8 mouse cellular contexts compared by ENCODE assay signal in the genomic region with DNA sequence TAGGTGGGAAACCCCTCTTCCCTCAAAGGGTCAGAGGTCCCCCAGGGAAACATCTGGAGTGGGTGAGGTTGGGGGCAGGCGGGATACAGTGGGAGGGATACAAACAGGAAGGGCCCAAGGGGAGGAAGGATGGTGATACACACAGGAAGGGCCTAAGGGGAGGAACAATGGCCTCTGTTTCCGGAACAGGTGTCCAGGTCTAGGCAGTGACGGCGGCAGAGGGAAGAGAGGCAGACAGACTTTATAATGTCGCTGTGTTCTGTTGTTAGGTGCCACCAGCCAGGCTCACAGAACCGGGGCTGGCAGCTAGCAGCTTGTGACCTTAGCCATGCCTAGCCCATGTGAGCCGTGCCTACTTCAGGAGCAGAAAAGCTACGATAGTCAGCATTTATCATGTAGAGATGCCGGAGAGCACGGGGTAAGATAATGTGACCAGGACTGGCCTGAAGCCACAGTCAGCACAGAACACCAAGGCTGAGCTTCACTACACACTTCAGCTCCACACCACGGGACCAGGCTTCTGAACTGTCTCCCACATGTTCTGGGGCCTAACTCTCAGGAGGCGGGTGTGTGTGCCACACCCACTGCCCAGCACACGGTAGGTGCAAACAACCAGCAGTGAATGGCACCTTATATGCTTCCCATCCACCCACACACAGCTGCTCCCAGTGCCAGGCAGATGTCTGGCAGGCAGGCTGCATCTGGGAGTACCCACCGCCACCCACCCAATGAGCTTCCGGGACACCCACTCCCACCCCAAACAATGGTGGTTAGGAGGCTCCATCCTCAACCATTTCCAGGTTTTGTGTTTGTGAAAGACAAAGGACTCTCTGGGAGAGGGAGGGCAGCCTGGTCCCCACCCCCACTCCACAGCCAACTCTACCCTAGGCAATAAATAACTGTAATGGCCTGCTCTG. TPM values are rescaled to one million over a fixed set of nuclear protein-coding genes. Genes with fewer than 3 reads are reported as not detected.
DNase-seq lines count a peak whose midpoint lies in the region; ATAC-seq and TF ChIP-seq lines count a peak whose summit lies in the region.

No protein-coding gene starts in this region.

- peak; percentile 19 for DNase-seq in right cerebral cortex, postnatal 25 days
- no peak for DNase-seq in right cerebral cortex, postnatal 14 days
- no peak for DNase-seq in lung, adult 2 months
- DNase-seq in thymus, postnatal 10 days (ENCODE audit: low spot score in 2 of 2) = peak; percentile 37 to 38
- no peak for DNase-seq in testis, postnatal 10 days (ENCODE audit: low spot score)
- no peak for DNase-seq in left cerebral cortex, postnatal 14 days (ENCODE audit: low spot score in 2 of 2)

- no peak overlapping the region for H3K4me2 ChIP-seq in embryonic facial prominence, embryonic 13.5 days
- no peak overlapping the region for H3K4me2 ChIP-seq in intestine, embryonic 16.5 days (ENCODE audit: low read depth, low read length)

- intact Hi-C loops in left cerebral cortex, postnatal 14 days (cut with DNase I) = no loop called here

- H3K9ac ChIP-seq in embryonic facial prominence, embryonic 13.5 days = no peak overlapping the region
- no peak overlapping the region for H3K9ac ChIP-seq in intestine, embryonic 16.5 days (ENCODE audit: low read depth, low read length)

- H3K4me1 ChIP-seq in embryonic facial prominence, embryonic 13.5 days = peaks cover 39% of the 10 kb centered on the region
- H3K4me1 ChIP-seq in intestine, embryonic 16.5 days (ENCODE audit: control insufficient read depth, insufficient read depth, low read length) = peaks cover 34% of the 10 kb centered on the region
- H3K4me1 ChIP-seq in lung, adult 2 months (ENCODE audit: control insufficient read depth, insufficient read depth, low read length) = peaks cover 20% of the 10 kb centered on the region

- H3K27ac ChIP-seq in embryonic facial prominence, embryonic 13.5 days = peak overlapping the region; percentile 51
- H3K27ac ChIP-seq in intestine, embryonic 16.5 days (ENCODE audit: low read length) = peak overlapping the region; percentile 61

- no peak for ATAC-seq in embryonic facial prominence, embryonic 13.5 days (ENCODE audit: insufficient number of reproducible peaks, insufficient read depth, low FRiP score, low TSS enrichment, low read depth)
- no peak for ATAC-seq in intestine, embryonic 16.5 days

- H3K9me3 ChIP-seq in embryonic facial prominence, embryonic 13.5 days = no peaks in the 10 kb centered on the region
- H3K9me3 ChIP-seq in intestine, embryonic 16.5 days (ENCODE audit: control insufficient read depth, low read length) = no peaks in the 10 kb centered on the region

- TF ChIP-seq CTCF in lung, adult 2 months (IDR thresholded peaks at IDR 0.05; ENCODE audit: insufficient read depth, low read length) = no peak

- 61% methylated on average over 15 of the region's 15 CpGs for WGBS in embryonic facial prominence, embryonic 13.5 days
- WGBS in intestine, embryonic 16.5 days = 57% methylated on average over 15 of the region's 15 CpGs
- 47% methylated on average over 15 of the region's 15 CpGs for WGBS in lung, adult 2 months

- peaks cover 15% of the 10 kb centered on the region for H3K27me3 ChIP-seq in embryonic facial prominence, embryonic 13.5 days
- no peaks in the 10 kb centered on the region for H3K27me3 ChIP-seq in intestine, embryonic 16.5 days (replicated peaks; ENCODE audit: control insufficient read depth, insufficient read depth, low read length)

- H3K4me3 ChIP-seq in embryonic facial prominence, embryonic 13.5 days = no peak overlapping the region
- peak overlapping the region; percentile 1; the same call in 1 of the 2 replicates for H3K4me3 ChIP-seq in intestine, embryonic 16.5 days (ENCODE audit: low read length)
- peak overlapping the region; percentile 11 for H3K4me3 ChIP-seq in lung, adult 2 months (replicated peaks; ENCODE audit: extremely low read depth, low read depth, low read length)

- TF ChIP-seq POLR2A in lung, adult 2 months (IDR thresholded peaks at IDR 0.05; ENCODE audit: borderline replicate concordance, extremely low read depth, low read depth, low read length) = peak; percentile 59; the same call in 1 of the 2 replicates

- H3K36me3 ChIP-seq in embryonic facial prominence, embryonic 13.5 days = peaks cover 34% of the 10 kb centered on the region
- peaks cover 6% of the 10 kb centered on the region; the same call in 1 of the 2 replicates for H3K36me3 ChIP-seq in intestine, embryonic 16.5 days (ENCODE audit: control insufficient read depth, insufficient read depth, low read length)

RNA-seq across cellular contexts. Expression of a gene that starts 3.6 kb away (rescaled TPM):
- polyA plus RNA-seq in embryonic facial prominence, embryonic 13.5 days (2015; fragmentation: Nextera tagmentation; extraction: Ambion mirVana) = 19.0 and 21.2 TPM in 2 replicates
- polyA plus RNA-seq in intestine, embryonic 16.5 days (2015; fragmentation: Nextera tagmentation; extraction: Ambion mirVana) = 16.1 and 17.0 TPM in 2 replicates
- 43.7 and 45.9 TPM in 2 replicates for polyA plus RNA-seq in lung, adult 2 months (2012; rRNA removed)
- total RNA-seq in left cerebral cortex, postnatal 14 days (2021) = 10 to 100 TPM in 1 of 2 experiments, 1 to 10 TPM in 1; 9.1 to 11.0 TPM

RNA-seq across cellular contexts. Expression of a gene that starts 3.7 kb away (rescaled TPM):
- polyA plus RNA-seq in embryonic facial prominence, embryonic 13.5 days (2015; fragmentation: Nextera tagmentation; extraction: Ambion mirVana) = 2.6 and 3.4 TPM in 2 replicates
- polyA plus RNA-seq in intestine, embryonic 16.5 days (2015; fragmentation: Nextera tagmentation; extraction: Ambion mirVana) = 3.4 and 3.7 TPM in 2 replicates
- 9.1 and 13.2 TPM in 2 replicates for polyA plus RNA-seq in lung, adult 2 months (2012; rRNA removed)
- 1 to 10 TPM in 1 of 2 experiments, under 1 TPM in 1; 0.91 to 1.1 TPM for total RNA-seq in left cerebral cortex, postnatal 14 days (2021)

RNA-seq across cellular contexts. Expression of a gene that starts 11.3 kb away (rescaled TPM):
- polyA plus RNA-seq in embryonic facial prominence, embryonic 13.5 days (2015; fragmentation: Nextera tagmentation; extraction: Ambion mirVana) = 49.3 and 49.9 TPM in 2 replicates
- 42.0 and 44.4 TPM in 2 replicates for polyA plus RNA-seq in intestine, embryonic 16.5 days (2015; fragmentation: Nextera tagmentation; extraction: Ambion mirVana)
- 64.9 and 65.8 TPM in 2 replicates for polyA plus RNA-seq in lung, adult 2 months (2012; rRNA removed)
- total RNA-seq in left cerebral cortex, postnatal 14 days (2021) = 10 to 100 TPM; 52.3 to 54.6 TPM

RNA-seq across cellular contexts. Expression of a gene that starts 27.5 kb away (rescaled TPM):
- 135 and 151 TPM in 2 replicates for polyA plus RNA-seq in embryonic facial prominence, embryonic 13.5 days (2015; fragmentation: Nextera tagmentation; extraction: Ambion mirVana)
- 150 and 175 TPM in 2 replicates for polyA plus RNA-seq in intestine, embryonic 16.5 days (2015; fragmentation: Nextera tagmentation; extraction: Ambion mirVana)
- 22.6 and 33.3 TPM in 2 replicates for polyA plus RNA-seq in lung, adult 2 months (2012; rRNA removed)
- total RNA-seq in left cerebral cortex, postnatal 14 days (2021) = 10 to 100 TPM; 46.5 to 49.4 TPM

RNA-seq across cellular contexts. Expression of a gene that starts 40.4 kb away (rescaled TPM):
- polyA plus RNA-seq in embryonic facial prominence, embryonic 13.5 days (2015; fragmentation: Nextera tagmentation; extraction: Ambion mirVana) = 458 and 524 TPM in 2 replicates
- polyA plus RNA-seq in intestine, embryonic 16.5 days (2015; fragmentation: Nextera tagmentation; extraction: Ambion mirVana) = 261 and 264 TPM in 2 replicates
- 174 and 289 TPM in 2 replicates for polyA plus RNA-seq in lung, adult 2 months (2012; rRNA removed)
- total RNA-seq in left cerebral cortex, postnatal 14 days (2021) = 100 to 1,000 TPM; 131 to 144 TPM

Comparison
In these comparisons a context has a peak if more than half of its experiments do, and no peak if none do; other contexts are left out.
1. DNase-seq: peak in right cerebral cortex, postnatal 25 days (single experiment) and thymus, postnatal 10 days (2 of 2); none in right cerebral cortex, postnatal 14 days (single experiment), lung, adult 2 months (single experiment), testis, postnatal 10 days (single experiment) and left cerebral cortex, postnatal 14 days (0 of 2).